Mouse (Mus musculus) limb, embryonic 14.5 days (tissue): ENCODE results near the gene Luzp2. TPM values are rescaled to one million over a fixed set of nuclear protein-coding genes. Genes with fewer than 3 reads are reported as not detected.

Experiments used
- ATAC-seq: fragments of 200-750 bp; cut with Nextera tagmentation; 2 replicates; pipeline ENCODE4 v1.8.0; 2017; ENCODE audit warnings: low read depth, moderate number of reproducible peaks, moderate TSS enrichment; ENCODE audit not compliant: low FRiP score
- DNase-seq: peaks from one replicate; pipeline ENCODE4 v3.0.0-alpha.2; 2015; ENCODE audit warnings: low spot score
- H3K27ac ChIP-seq: fragments of 300-500 bp; sonication (generic); replicated peaks from 2 replicates; pipeline ENCODE4 v1.5.1; 2014; ENCODE audit warnings: low read depth, mild to moderate bottlenecking, low read length, moderate library complexity, mixed read lengths
- H3K27me3 ChIP-seq: fragments of 300-500 bp; sonication (generic); 2 replicates; pipeline ENCODE4 v1.6.1; 2014; ENCODE audit warnings: low read length, mixed read lengths; ENCODE audit not compliant: control insufficient read depth, insufficient read depth
- H3K36me3 ChIP-seq: fragments of 300-500 bp; sonication (generic); 2 replicates; pipeline ENCODE4 v1.6.1; 2014; ENCODE audit warnings: mild to moderate bottlenecking, low read length, moderate library complexity, mixed read lengths; ENCODE audit not compliant: control insufficient read depth, insufficient read depth
- H3K4me1 ChIP-seq: fragments of 300-500 bp; sonication (generic); 2 replicates; pipeline ENCODE4 v1.6.1; 2014; ENCODE audit warnings: antibody characterized with exemption, low read length, mixed read lengths; ENCODE audit not compliant: control insufficient read depth, insufficient read depth
- H3K4me2 ChIP-seq: fragments of 300-500 bp; sonication (generic); replicated peaks from 2 replicates; pipeline ENCODE4 v1.6.1; 2014; ENCODE audit warnings: low read depth, mild to moderate bottlenecking, low read length, moderate library complexity; ENCODE audit not compliant: severe bottlenecking
- H3K4me3 ChIP-seq: fragments of 300-500 bp; sonication (generic); replicated peaks from 2 replicates; pipeline ENCODE4 v1.5.1; 2014; ENCODE audit warnings: low read length
- H3K9ac ChIP-seq: fragments of 300-500 bp; sonication (generic); 2 replicates; pipeline ENCODE4 v1.6.1; 2014; ENCODE audit warnings: mild to moderate bottlenecking, low read depth, low read length, moderate library complexity; ENCODE audit not compliant: severe bottlenecking
- H3K9me3 ChIP-seq: fragments of 300-500 bp; sonication (generic); 2 replicates; pipeline ENCODE4 v1.6.1; 2016; ENCODE audit warnings: low read length; ENCODE audit not compliant: control insufficient read depth
- POLR2A ChIP-seq: fragments of 200-500 bp; IDR thresholded peaks from 2 replicates; pipeline ENCODE4 v1.8.0; 2012; ENCODE audit warnings: inconsistent platforms, mild to moderate bottlenecking, moderate library complexity, borderline replicate concordance; ENCODE audit not compliant: insufficient read depth, insufficient read length; ENCODE audit errors: extremely low read depth
- WGBS: fragments of 180-500 bp; shearing (Covaris S2); extraction: QIAGEN DNeasy Blood & Tissue Kit; methylation state at CpG from one replicate; pipeline ENCODE4 v1.1.7; 2014; 5-methylcytosine and 5-hydroxymethylcytosine counted together
- polyA plus RNA-seq, 2 experiments: library from polyadenylated mRNA; depleted of rRNA in 1 of 2; stranded (reverse) in 1 of 2; unstranded in 1 of 2; fragments of >200 nt; fragmentation: Nextera tagmentation in 1 of 2; extraction: Ambion mirVana in 1 of 2; gene quantifications; 2 replicates each; pipeline versions ENCODE4 v1.2.1 to v1.2.3; 2012 to 2014

Gene Luzp2
- polyA plus RNA-seq (2012; rRNA removed) = 0.77 TPM in 2 replicates
- 1.7 and 2.0 TPM in 2 replicates for polyA plus RNA-seq (2014; fragmentation: Nextera tagmentation; extraction: Ambion mirVana)

DNA sequence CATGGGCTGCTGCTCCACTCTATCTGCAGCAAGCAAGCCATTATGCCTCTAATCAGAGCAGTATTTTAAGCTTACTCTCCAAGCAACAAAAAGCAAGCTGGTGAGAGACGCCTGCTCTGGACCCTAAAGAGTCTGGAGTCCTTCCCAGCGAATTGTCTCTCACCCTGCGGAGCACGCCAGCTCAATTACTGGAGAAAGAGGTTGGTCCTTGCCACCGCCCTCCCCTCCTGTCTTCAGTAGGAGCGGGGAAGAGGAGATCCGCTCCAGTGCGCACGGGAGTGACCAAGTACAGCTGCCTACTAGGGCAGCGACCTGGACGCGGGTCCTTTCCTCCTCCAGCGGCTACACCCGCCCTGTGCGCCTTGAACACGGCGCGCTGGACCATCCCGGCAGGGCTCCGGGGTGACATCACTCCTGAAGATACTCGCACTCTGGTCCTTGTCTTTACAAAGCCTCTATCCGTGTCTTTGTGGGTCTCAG lies at the start of gene Luzp2:
Gene Luzp2, plus strand, starts transcription at position 127 of the 480 bp plus-strand sequence.
- Histone ChIP-seq H3K27me3 (peaks cover 12% of the 10 kb centered on the region; the same call in 1 of the 2 replicates), H3K9ac (peak within 1 kb of the TSS; percentile 38)
- DNase-seq = no peak

DNA sequence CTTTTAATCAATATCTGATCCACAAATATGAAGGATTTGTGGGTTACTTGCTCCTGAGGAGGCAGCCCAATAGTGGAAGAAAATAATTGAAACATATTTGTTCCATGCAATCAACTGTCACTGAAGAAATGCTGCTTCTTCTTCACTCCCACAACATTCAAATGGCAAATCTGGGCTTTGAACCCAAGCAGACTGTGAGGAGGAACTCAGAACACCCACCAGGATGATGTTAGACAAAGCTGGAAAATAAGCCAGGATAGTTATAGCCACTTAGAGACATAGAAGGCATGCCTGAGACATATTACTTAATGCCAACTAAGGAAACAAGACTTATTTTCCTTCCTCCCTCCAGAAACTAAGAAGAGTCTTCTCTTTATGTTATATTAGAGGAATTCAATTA lies 47.8 kb upstream of the Luzp2 start:
- no peak for ATAC-seq
- Histone ChIP-seq H3K9ac (no peak overlapping the region), H3K36me3 (no peaks in the 10 kb centered on the region), H3K4me2 (no peak overlapping the region), H3K27ac (no peak overlapping the region), H3K9me3 (no peaks in the 10 kb centered on the region), H3K27me3 (no peaks in the 10 kb centered on the region), H3K4me3 (no peak overlapping the region), H3K4me1 (no peaks in the 10 kb centered on the region)
- no peak for TF ChIP-seq POLR2A
- no peak for DNase-seq

More for the DNA sequence above, at the start of gene Luzp2:
- H3K4me2 ChIP-seq = peak within 1 kb of the TSS; percentile 64
- H3K36me3 ChIP-seq = no peaks in the 10 kb centered on the region
- TF ChIP-seq POLR2A = no peak
- no peak within 1 kb of the TSS for H3K27ac ChIP-seq
- peak within 1 kb of the TSS; percentile 41 for H3K4me3 ChIP-seq
- H3K9me3 ChIP-seq = no peaks in the 10 kb centered on the region
- no peak; the same call in 1 of the 2 replicates for ATAC-seq
- WGBS = 3% methylated on average over 22 of the region's 22 CpGs
- H3K4me1 ChIP-seq = 0 out of 2 replicates have a peak, but pooled peaks cover 6% of the 10 kb centered on the region

DNA sequence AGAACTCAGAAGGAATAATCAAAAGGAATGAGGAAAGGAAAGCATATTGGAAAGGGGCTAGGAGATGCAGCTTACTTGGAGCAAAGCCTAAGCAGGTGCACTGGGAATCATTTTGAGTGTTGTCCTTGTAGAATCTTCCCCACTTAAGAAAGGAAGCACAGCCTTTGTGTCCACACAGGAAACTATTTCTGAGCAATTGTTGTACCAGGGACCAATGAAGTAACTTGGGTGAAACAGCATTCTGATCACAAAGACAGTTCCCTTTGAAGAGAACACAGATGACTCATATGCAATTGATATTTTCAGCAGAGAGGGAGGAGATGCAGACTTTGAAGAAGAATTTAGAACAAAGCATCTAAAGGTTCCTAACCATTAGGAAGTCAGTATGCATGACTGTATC lies 16.7 kb upstream of the Luzp2 start:
- DNase-seq (no peak), ATAC-seq (no peak)
- no peak overlapping the region for H3K4me3 ChIP-seq
- no peak for TF ChIP-seq POLR2A
- no peaks in the 10 kb centered on the region for H3K4me1 ChIP-seq
- no peaks in the 10 kb centered on the region for H3K27me3 ChIP-seq
- H3K9ac ChIP-seq = no peak overlapping the region
- no peaks in the 10 kb centered on the region for H3K9me3 ChIP-seq
- H3K4me2 ChIP-seq = no peak overlapping the region
- H3K36me3 ChIP-seq = no peaks in the 10 kb centered on the region
- no peak overlapping the region for H3K27ac ChIP-seq

DNA sequence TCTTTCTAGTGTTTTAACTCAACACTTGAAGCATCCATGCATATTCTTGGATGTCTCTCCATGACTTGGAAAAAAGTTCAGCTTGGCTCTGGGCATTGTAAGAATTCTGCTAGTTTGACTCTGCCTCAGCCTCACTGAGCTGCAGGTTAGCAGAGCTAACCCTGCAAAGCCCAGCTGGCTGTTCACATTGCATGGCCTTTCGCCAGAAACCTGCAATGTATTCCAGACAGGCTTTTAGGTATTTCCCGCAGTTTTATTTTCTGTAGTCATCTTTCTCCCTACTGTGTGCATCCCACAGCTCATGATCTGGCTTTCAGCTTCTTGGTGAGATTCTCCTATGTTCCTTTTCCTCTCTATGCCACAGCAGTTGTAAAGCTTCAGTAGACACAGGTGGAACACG lies 6.5 kb upstream of the Luzp2 start:
- no peak overlapping the region for H3K27ac ChIP-seq
- TF ChIP-seq POLR2A = no peak
- H3K4me2 ChIP-seq = no peak overlapping the region
- no peak overlapping the region for H3K9ac ChIP-seq
- no peak for ATAC-seq
- H3K36me3 ChIP-seq = no peaks in the 10 kb centered on the region
- no peak for DNase-seq
- WGBS = 77% methylated on average over 3 of the region's 3 CpGs
- H3K27me3 ChIP-seq = no peaks in the 10 kb centered on the region
- H3K4me1 ChIP-seq = no peaks in the 10 kb centered on the region
- no peak overlapping the region for H3K4me3 ChIP-seq
- H3K9me3 ChIP-seq = no peaks in the 10 kb centered on the region

DNA sequence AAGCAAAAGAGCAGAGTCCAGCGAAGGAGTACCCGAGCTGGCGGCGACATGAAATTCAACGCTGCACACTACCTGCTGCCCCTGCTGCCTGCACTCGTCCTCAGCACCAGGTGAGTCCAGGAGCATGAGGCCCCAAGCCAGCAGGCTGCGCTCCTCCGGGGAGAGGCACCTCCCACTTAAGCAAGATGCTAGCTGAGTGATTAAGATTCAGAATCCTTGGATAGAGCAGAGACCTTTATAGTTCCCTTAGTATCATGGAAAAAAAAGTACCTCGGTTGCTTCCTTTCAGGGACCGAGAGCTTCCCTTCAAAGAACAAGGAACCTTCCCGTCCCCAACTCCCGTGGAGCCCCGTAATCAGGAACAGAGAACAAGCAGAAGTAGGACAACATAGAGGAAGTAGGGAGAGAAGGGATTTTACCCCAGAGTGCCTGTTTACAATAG lies 634 bp downstream of the Luzp2 start:
- Histone ChIP-seq H3K4me1 (0 out of 2 replicates have a peak, but pooled peaks cover 6% of the 10 kb centered on the region), H3K36me3 (no peaks in the 10 kb centered on the region), H3K27ac (no peak overlapping the region), H3K27me3 (peaks cover 12% of the 10 kb centered on the region; the same call in 1 of the 2 replicates), H3K9ac (peak overlapping the region; percentile 38), H3K4me3 (peak overlapping the region; percentile 41), H3K4me2 (peak overlapping the region; percentile 64), H3K9me3 (no peaks in the 10 kb centered on the region)
- no peak for ATAC-seq
- no peak for DNase-seq
- no peak for TF ChIP-seq POLR2A
- 4% methylated on average over 13 of the region's 13 CpGs for WGBS

DNA sequence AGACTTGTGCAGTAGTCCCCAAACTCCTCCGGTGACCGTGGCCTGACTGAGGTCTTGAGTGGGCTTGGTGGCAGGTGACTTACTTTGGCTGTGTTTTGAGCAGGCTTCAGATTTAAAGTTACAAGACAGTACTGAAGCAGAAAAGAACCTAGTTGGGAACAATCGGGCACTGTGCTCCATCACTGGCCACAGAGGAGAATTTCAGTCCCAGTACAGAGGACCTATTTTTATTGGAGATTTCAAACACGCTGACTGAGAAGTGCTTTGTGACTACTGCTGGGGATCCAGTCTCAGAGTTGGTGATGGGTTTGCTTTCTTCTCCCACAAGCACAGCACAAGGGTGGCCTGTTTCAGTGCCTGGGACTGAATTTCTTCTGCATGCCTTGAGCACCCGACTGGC lies 1.1 kb downstream of the Luzp2 start:
- TF ChIP-seq POLR2A = no peak
- H3K4me1 ChIP-seq = 0 out of 2 replicates have a peak, but pooled peaks cover 6% of the 10 kb centered on the region
- WGBS = 56% methylated on average over 5 of the region's 5 CpGs
- H3K9me3 ChIP-seq = no peaks in the 10 kb centered on the region
- H3K27me3 ChIP-seq = peaks cover 12% of the 10 kb centered on the region; the same call in 1 of the 2 replicates
- no peak overlapping the region for H3K9ac ChIP-seq
- peak overlapping the region; percentile 41 for H3K4me3 ChIP-seq
- ATAC-seq (no peak), DNase-seq (no peak)
- no peak overlapping the region; the same call in 1 of the 2 replicates for H3K4me2 ChIP-seq
- no peak overlapping the region for H3K27ac ChIP-seq
- no peaks in the 10 kb centered on the region for H3K36me3 ChIP-seq
